ENCODE assay signal across 11 mouse cellular contexts in genomic region chr9:94526473-94526872, GRCm38 (mm10). TPM values are rescaled to one million over a fixed set of nuclear protein-coding genes. Genes with fewer than 3 reads are reported as not detected.
DNase-seq lines count a peak whose midpoint lies in the region; ATAC-seq and TF ChIP-seq lines count a peak whose summit lies in the region.
"Had no signal": no experiment of that assay in that cellular context is flagged by ENCODE, and none has a peak within 500 bp of the region (broad histone marks: within the 10 kb centered on the region; RNA-seq: fewer than 3 reads in every experiment).

No protein-coding gene starts in this region.

- H3K27me3 ChIP-seq in forebrain, embryonic 12.5 days = no peaks in the 10 kb centered on the region
- no peaks in the 10 kb centered on the region for H3K27me3 ChIP-seq in forebrain, embryonic 10.5 days (ENCODE audit: poor library complexity, severe bottlenecking)
- no peaks in the 10 kb centered on the region for H3K27me3 ChIP-seq in hindbrain, embryonic 14.5 days (ENCODE audit: control insufficient read depth, insufficient read depth, low read length)
- H3K27me3 ChIP-seq: limb, embryonic 15.5 days had no signal

- no peak overlapping the region for H3K4me3 ChIP-seq in forebrain, embryonic 12.5 days (replicated peaks)
- no peak overlapping the region for H3K4me3 ChIP-seq in forebrain, embryonic 10.5 days
- H3K4me3 ChIP-seq in left cerebral cortex, adult 2 months = no peak overlapping the region
- H3K4me3 ChIP-seq in hindbrain, embryonic 14.5 days (replicated peaks; ENCODE audit: low read length) = no peak overlapping the region
- H3K4me3 ChIP-seq: limb, embryonic 15.5 days had no signal

- no peaks in the 10 kb centered on the region for H3K9me3 ChIP-seq in forebrain, embryonic 12.5 days
- H3K9me3 ChIP-seq in forebrain, embryonic 10.5 days = no peaks in the 10 kb centered on the region
- H3K9me3 ChIP-seq in hindbrain, embryonic 14.5 days (ENCODE audit: control insufficient read depth, low read length) = no peaks in the 10 kb centered on the region
- H3K9me3 ChIP-seq: limb, embryonic 15.5 days had no signal

- H3K36me3 ChIP-seq in forebrain, embryonic 12.5 days (replicated peaks) = no peaks in the 10 kb centered on the region
- no peaks in the 10 kb centered on the region for H3K36me3 ChIP-seq in forebrain, embryonic 10.5 days (replicated peaks)
- H3K36me3 ChIP-seq in hindbrain, embryonic 14.5 days (replicated peaks; ENCODE audit: control insufficient read depth, insufficient read depth) = no peaks in the 10 kb centered on the region

- TF ChIP-seq CTCF in left cerebral cortex, adult 2 months (IDR thresholded peaks at IDR 0.05) = no peak

- H3K9ac ChIP-seq in forebrain, embryonic 12.5 days = no peak overlapping the region
- H3K9ac ChIP-seq in hindbrain, embryonic 14.5 days = no peak overlapping the region
- H3K9ac ChIP-seq: limb, embryonic 15.5 days had no signal

- intact Hi-C loops in left cerebral cortex, postnatal 4 days (cut with DNase I) = no loop called here
- intact Hi-C loops in left cerebral cortex, adult 2 months (cut with DNase I) = no loop called here

- WGBS in forebrain, embryonic 12.5 days = 57% methylated on average over 7 of the region's 7 CpGs
- 89% methylated on average over 7 of the region's 7 CpGs for WGBS in forebrain, embryonic 10.5 days
- WGBS in hindbrain, embryonic 14.5 days = 45% methylated on average over 7 of the region's 7 CpGs

- no peaks in the 10 kb centered on the region for H3K4me1 ChIP-seq in forebrain, embryonic 12.5 days
- peaks cover 3% of the 10 kb centered on the region; the same call in 1 of the 2 replicates for H3K4me1 ChIP-seq in forebrain, embryonic 10.5 days
- no peaks in the 10 kb centered on the region for H3K4me1 ChIP-seq in hindbrain, embryonic 14.5 days (replicated peaks; ENCODE audit: control insufficient read depth, insufficient read depth, low read length)

- no peak for DNase-seq in forebrain, embryonic 10.5 days (ENCODE audit: extremely low spot score, low spot score)
- DNase-seq in left cerebral cortex, postnatal 4 days = peak; percentile 41
- no peak for DNase-seq in left cerebral cortex, adult 2 months (ENCODE audit: extremely low spot score in 1 of 2, low spot score in 2 of 2)
- DNase-seq in NIH3T3 (ENCODE audit: low read depth) = peak; percentile 21
- peak; percentile 66 for DNase-seq in hindbrain, embryonic 14.5 days (ENCODE audit: low spot score)
- no peak for DNase-seq in frontal cortex, postnatal 10 days (ENCODE audit: low spot score in 2 of 2)
- DNase-seq in urinary bladder, postnatal 25 days (ENCODE audit: low spot score) = no peak
- DNase-seq: thymus, adult 18-20 months had no signal

- H3K27ac ChIP-seq in forebrain, embryonic 12.5 days = no peak overlapping the region
- H3K27ac ChIP-seq in forebrain, embryonic 10.5 days = no peak overlapping the region
- H3K27ac ChIP-seq in left cerebral cortex, adult 2 months = no peak overlapping the region
- 0 out of 2 replicates have a peak overlapping the region, but pooled peaks have one; percentile 26 for H3K27ac ChIP-seq in hindbrain, embryonic 14.5 days
- H3K27ac ChIP-seq: kidney, postnatal 0 days; limb, embryonic 15.5 days had no signal

- peak; percentile 60; the same call in 1 of the 2 replicates for ATAC-seq in forebrain, embryonic 12.5 days (ENCODE audit: low FRiP score)
- peak; percentile 77; the same call in 1 of the 2 replicates for ATAC-seq in hindbrain, embryonic 14.5 days (ENCODE audit: low FRiP score)

- H3K4me2 ChIP-seq in forebrain, embryonic 12.5 days = no peak overlapping the region
- peak overlapping the region; percentile 21 for H3K4me2 ChIP-seq in hindbrain, embryonic 14.5 days (replicated peaks)
- H3K4me2 ChIP-seq: limb, embryonic 15.5 days had no signal

RNA-seq across cellular contexts. Expression of gene 1190002N15Rik, which starts 11.4 kb away (rescaled TPM):
- polyA plus RNA-seq in forebrain, embryonic 12.5 days (2016; fragmentation: Nextera tagmentation; extraction: Ambion mirVana) = 6.1 and 11.1 TPM in 2 replicates
- polyA plus RNA-seq in forebrain, embryonic 10.5 days (2016; fragmentation: Nextera tagmentation; extraction: Ambion mirVana) = 3.3 and 3.9 TPM in 2 replicates
- total RNA-seq in left cerebral cortex, postnatal 4 days (2021) = 10 to 100 TPM; 19.6 to 20.7 TPM
- 10 to 100 TPM; 32.8 to 40.1 TPM for total RNA-seq in left cerebral cortex, adult 2 months (2021)
- polyA plus RNA-seq in hindbrain, embryonic 14.5 days (2014; fragmentation: Nextera tagmentation; extraction: Ambion mirVana) = 12.8 and 13.2 TPM in 2 replicates

Comparison
In these comparisons a context has a peak if more than half of its experiments do, and no peak if none do; other contexts are left out.
1. DNase-seq: peak in left cerebral cortex, postnatal 4 days (single experiment), NIH3T3 (single experiment) and hindbrain, embryonic 14.5 days (single experiment); none in forebrain, embryonic 10.5 days (single experiment), left cerebral cortex, adult 2 months (0 of 2), frontal cortex, postnatal 10 days (0 of 2) and urinary bladder, postnatal 25 days (single experiment).